Mouse (Mus musculus): ENCODE data around the gene Coq10a.

Coq10a gene

GRCm38 (mm10) chr10:128382482-128382881 lies 13.7 kb upstream of the Coq10a start:
- DNase-seq, result no peak

GRCm38 (mm10) chr10:128380565-128380964 lies 11.8 kb upstream of the Coq10a start:
- DNase-seq, result peak; percentile 42

GRCm38 (mm10) chr10:128379260-128379659 lies 10.5 kb upstream of the Coq10a start:
- DNase-seq, result no peak

GRCm38 (mm10) chr10:128378462-128378861 lies 9.7 kb upstream of the Coq10a start:
- DNase-seq, result no peak

GRCm38 (mm10) chr10:128377940-128378448 lies 9.2 kb upstream of the Coq10a start:
- DNase-seq, result no peak

GRCm38 (mm10) chr10:128377222-128377939 lies 8.6 kb upstream of the Coq10a start:
- peak; percentile 63 for DNase-seq

- DNase-seq, result peak; percentile 87
These were observed 7.8 kb upstream of the Coq10a start, which contains the start of gene Ankrd52 for GRCm38 (mm10) chr10:128376455-128377211. Ankrd52 (plus strand) TSS chr10:128377115.

- no peak for DNase-seq
These were observed 7.3 kb upstream of the Coq10a start for GRCm38 (mm10) chr10:128376099-128376454.

GRCm38 (mm10) chr10:128374393-128374792 lies 5.6 kb upstream of the Coq10a start:
- DNase-seq, result peak; percentile 40

- no peak for DNase-seq
These were observed 4.4 kb upstream of the Coq10a start for GRCm38 (mm10) chr10:128372989-128373748.

GRCm38 (mm10) chr10:128372142-128372541 lies 3.3 kb upstream of the Coq10a start:
- no peak for DNase-seq

GRCm38 (mm10) chr10:128370601-128371000 lies 1.8 kb upstream of the Coq10a start:
- no peak for DNase-seq

- no peak for DNase-seq
These were observed 1.2 kb upstream of the Coq10a start for GRCm38 (mm10) chr10:128370021-128370420.

- DNase-seq, result no peak
These were observed 802 bp upstream of the Coq10a start for GRCm38 (mm10) chr10:128369599-128369998.

GRCm38 (mm10) chr10:128369218-128369543 lies 384 bp upstream of the Coq10a start:
- no peak for DNase-seq

- DNase-seq, result no peak
These were observed 847 bp downstream of the Coq10a start for GRCm38 (mm10) chr10:128367899-128368401.

- DNase-seq, result peak; percentile 77
These were observed 6.2 kb downstream of the Coq10a start for GRCm38 (mm10) chr10:128362568-128362967.

- no peak for DNase-seq
These were observed 7.0 kb downstream of the Coq10a start for GRCm38 (mm10) chr10:128361836-128362235.

- no peak for DNase-seq
These were observed 9.6 kb downstream of the Coq10a start for GRCm38 (mm10) chr10:128359226-128359625.

- peak; percentile 74 for DNase-seq
These were observed 10.0 kb downstream of the Coq10a start for GRCm38 (mm10) chr10:128358796-128359195.

- DNase-seq, result no peak
These were observed 21.3 kb downstream of the Coq10a start for GRCm38 (mm10) chr10:128347541-128347940.

- peak; percentile 82 for DNase-seq
These were observed 24.1 kb downstream of the Coq10a start for GRCm38 (mm10) chr10:128344568-128345275.

All from retina, postnatal 1 day (tissue).